Mouse (Mus musculus) liver, adult 2 months (tissue): Measurements from ENCODE around the gene Ankra2.

Experiments used
- CTCF ChIP-seq: fragments of 200-500 bp; IDR thresholded peaks from 2 replicates; pipeline ENCODE4 v1.5.1; 2011; ENCODE audit warnings: low read depth, low read length, control low read depth
- POLR2A ChIP-seq: fragments of 200-500 bp; IDR thresholded peaks from 2 replicates; pipeline ENCODE4 v1.6.1; 2011; ENCODE audit warnings: low read length, control low read depth; ENCODE audit not compliant: insufficient read depth; ENCODE audit errors: extremely low read depth

GRCm38 (mm10) chr13:98226225-98226624, 36.6 kb upstream of the Ankra2 start:
- no peak for TF ChIP-seq CTCF
- no peak for TF ChIP-seq POLR2A
